Mouse (Mus musculus) embryo, embryonic 11.5 days (tissue): ENCODE results near the gene Mfsd12.

Source experiments
- DNase-seq: peaks from one replicate; pipeline ENCODE4 v3.0.0-alpha.2; 2012; ENCODE audit warnings: low read depth, low spot score

Mfsd12 gene

DNA sequence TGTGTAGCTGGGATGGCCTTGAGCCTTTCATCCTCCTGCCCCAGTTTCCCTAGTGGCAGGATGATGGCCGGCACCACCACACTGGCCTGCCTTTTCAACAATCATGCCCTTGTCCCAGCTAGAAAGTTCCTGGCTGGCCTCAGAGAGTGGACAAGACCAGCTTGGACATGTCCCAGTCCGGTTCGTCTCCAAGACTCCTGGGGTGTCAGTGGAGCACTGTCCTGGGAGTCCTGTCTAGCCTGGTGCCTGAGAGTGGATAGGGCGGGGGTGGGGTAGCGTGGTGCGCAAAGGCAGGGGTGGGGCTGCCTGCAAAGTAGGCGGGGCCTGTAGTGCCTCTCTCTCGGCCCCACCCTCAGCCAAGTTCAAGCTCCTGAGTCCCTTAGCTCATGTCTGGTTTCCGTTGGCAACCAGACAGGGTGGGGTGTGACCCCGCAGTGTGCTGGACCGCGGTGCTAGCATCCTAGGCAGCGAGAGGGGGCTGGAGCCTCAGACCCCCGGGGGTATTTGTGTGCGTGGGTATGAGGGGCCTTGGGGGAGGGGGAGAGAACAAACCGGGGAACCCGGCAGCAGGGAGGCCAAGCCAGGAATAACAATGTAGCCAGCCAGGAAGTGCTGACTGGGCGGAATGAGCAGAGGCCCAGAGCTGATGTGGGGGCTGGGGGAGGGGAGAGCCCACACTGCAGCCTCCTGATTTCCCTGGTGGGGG lies 44.4 kb downstream of the Mfsd12 start:
- peak; percentile 73 for DNase-seq

DNA sequence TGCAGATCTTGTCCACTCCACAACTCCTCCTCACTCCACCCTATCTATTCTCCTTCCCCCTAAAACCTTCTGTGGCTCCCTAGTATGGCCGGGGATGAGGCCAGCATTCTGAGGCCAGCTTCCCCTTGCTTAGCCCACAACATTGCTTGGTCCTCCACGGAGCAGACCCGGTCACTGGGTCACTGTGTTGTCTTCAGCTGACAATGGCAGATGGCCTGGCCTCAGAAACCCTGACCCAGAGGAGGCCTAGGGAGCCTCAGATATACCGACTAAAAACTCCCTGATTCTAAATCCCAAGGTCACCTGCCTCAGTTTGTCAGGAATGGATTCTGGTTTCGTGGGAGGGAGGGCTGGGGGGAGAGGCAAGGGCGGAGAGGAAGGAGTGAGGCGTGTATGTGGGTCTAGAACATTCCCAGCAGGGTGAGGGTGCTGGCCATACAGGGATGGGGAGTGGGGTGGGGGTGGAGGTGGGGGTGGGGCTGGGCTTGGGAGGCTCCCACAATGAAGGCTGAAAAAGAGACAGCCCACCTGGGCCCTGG lies 45.0 kb downstream of the Mfsd12 start:
- no peak for DNase-seq

DNA sequence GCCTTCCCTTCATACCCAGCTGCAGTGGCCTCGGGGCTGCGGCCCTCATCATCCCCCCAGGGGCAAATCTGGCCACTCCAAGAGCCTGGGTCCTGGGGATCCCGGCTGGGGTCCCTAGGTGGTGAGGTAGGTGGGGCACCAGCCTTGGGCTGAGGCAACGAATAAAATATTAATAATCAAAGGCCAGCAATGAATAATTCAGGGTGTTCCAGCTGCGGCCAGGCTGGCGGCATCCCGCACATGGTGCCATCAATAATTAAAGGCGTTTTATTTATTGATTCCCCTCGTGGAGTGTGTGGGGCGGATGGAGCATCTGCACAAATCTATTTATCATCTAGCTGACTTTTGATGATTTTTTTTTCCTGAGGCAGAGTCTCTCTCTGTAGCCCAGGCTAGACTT lies 46.2 kb downstream of the Mfsd12 start:
- no peak for DNase-seq

GRCm38 (mm10) chr10:81404082-81404481 lies 46.8 kb downstream of the Mfsd12 start:
- no peak for DNase-seq

DNA sequence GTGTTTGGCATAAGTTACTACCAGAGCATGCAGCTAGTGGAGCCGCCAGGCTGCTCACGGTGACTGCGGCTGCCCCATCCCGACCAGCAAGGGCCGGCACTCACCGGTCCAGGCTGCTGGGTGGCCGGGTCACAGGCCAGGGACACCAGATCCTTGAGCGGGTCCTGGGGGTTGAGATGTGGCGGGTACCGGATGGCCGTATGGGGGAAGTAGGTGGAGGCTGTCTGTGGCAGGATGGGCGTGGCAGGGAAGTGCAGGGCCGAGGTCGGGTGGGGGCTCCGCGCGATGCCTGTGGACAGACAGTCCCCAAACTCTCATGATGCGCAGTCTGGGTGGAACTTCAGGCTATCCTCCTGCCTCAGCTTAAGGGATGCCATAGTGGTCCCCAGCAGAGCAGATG lies 47.4 kb downstream of the Mfsd12 start:
- DNase-seq, result no peak

DNA sequence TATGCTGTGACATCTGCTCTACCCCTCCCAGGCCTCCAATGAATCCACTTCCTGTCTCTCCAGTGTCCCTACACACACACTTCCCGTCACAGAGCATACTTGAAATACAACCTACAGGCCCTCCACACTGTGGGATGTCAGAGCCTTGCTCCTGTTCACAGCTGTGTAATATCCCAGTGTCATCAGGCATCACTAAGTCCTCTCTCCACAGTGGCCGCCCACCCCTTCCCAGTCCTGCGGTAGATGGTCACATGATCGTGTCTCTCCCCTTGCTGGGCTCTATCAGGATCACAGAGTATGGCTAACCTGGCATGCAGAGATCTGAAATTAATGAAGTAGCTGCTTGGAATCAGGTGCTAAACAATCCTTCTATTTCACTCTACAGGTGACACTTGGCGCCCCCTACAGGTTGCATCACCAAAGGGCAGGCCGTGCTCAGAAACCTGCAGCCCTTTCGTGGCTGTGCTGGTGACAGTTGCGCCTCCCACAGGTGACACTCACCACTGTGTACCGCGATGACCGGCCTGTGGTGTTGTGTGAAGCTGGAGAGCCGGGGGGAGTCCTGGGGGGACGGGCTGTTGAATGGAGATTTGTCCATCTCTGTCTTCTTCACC lies 48.4 kb downstream of the Mfsd12 start:
- DNase-seq, result no peak

- DNase-seq, result no peak
These were observed 49.5 kb downstream of the Mfsd12 start for GRCm38 (mm10) chr10:81406504-81407440.

DNA sequence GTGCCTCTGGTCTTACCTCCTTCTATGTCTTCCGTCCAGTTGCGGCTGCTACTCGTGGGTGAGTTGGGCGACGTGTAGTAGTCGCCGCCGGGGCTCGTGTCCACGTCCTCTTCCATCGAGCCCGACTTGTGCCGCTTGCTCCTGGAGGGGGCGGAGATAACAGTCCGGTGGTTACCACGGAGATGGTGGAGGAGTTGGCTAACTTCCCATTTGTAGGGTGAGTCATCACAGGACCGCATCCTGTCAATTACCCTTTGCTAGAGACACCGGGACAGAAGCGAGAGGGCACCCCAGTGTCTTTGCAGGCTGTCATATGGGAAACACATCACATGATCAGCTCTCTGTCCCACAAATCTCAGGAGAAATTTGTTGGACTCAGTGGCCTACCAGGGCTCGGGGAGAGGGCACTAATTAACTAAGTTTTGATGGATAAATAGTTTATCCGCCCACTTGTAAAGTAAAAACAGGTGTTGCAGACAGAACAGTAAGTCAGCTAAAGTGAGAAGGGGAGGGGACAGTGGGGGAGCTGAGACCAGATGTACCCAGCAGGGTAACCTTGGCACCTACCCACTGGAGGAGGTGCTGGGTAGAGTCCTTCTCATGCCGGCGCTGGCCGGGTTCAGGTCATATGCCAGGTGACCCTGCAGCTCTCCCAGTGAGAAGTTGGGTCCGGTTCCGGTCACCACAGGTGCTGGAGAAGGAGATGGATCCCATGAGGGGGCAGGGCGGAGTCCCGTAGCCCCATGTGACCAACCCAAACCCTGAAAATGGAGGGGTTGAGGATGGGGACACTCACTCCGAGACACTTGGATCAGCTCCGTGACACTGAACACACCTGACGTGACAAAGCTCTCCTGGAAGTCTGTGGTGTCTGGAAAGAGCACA lies 50.5 kb downstream of the Mfsd12 start:
- DNase-seq, result no peak

DNA sequence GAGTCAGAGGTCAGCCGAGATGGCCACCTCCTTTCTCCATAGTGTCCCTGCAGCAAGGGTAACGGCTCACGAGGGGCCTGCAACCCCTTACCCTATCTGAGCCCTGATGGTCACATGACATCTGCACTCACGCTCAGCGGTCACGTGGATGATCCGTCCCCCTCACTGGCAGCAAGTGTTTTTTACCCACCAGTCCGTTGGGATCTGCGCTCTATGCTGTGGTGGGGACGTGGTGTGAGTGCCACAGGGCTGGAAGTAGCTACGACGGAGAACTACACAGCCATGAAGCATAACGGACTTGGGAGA lies 51.1 kb downstream of the Mfsd12 start:
- no peak for DNase-seq

GRCm38 (mm10) chr10:81408871-81409291 lies 51.6 kb downstream of the Mfsd12 start:
- DNase-seq, result no peak

- no peak for DNase-seq
These were observed 52.0 kb downstream of the Mfsd12 start for GRCm38 (mm10) chr10:81409330-81409729.

DNA sequence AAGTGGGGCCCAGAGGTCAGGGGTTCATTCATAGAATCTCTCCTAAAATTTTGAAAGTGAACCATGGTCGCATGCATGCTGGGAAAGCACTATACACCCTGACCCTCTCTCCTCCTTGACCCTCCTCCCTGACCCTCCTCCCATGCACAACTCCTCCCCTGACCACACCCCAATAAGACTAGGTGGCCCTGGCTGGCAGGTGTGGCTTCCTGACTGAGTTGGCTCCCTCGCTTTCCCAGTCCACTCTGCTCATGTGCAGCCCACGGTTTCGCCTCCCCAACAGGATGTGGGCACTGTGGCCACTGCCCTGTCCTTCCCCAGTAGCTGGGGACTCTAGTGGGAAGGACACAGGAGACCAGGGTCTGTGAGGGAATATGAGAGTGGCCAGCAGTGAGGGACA lies 53.1 kb downstream of the Mfsd12 start:
- no peak for DNase-seq

GRCm38 (mm10) chr10:81410981-81411380 lies 53.7 kb downstream of the Mfsd12 start:
- DNase-seq, result no peak

DNA sequence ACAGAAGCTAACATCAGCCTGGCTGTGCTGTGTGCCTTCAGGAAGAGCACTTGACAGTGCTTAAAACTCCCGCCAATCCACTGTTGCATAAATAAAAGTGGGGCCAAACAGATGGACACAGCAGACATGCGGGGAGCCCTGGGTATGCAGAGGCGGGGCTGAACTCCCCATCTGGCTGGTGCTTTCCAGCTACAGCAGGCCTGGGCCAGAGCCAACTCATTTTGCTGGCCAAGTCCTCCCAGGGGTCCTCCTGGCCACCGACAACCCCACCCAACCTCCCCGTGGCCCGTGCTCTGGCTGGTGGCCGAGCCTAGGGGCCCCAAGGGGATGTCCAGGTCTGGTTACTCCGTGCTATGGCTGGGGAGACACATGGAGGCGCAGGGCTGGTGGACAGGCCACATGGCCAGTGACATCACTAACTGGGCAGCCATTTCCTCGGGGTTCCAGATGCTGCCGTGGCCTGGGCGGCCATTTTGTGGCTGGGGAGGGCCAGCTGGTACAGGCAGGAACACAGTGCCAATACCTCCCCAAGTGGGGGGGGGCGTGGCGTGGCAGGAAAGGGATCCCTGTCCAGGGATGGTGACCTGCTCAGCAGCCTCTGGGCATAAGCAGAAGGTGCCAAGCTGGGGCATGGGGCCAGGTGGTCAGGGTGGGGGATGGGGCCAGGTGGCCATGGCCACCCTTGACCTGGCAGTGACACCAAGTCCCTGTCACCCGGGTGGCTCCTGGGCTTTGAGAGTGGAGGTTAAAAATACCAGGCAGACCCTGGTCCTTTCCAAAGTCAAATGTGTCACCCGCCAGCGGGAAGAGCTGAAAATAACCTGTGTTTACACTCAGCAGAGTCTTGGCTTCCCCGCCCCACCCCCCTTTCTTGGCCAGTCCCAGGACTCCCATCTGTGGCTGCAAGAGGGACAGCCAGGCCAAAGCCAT lies 54.4 kb downstream of the Mfsd12 start:
- no peak for DNase-seq

DNA sequence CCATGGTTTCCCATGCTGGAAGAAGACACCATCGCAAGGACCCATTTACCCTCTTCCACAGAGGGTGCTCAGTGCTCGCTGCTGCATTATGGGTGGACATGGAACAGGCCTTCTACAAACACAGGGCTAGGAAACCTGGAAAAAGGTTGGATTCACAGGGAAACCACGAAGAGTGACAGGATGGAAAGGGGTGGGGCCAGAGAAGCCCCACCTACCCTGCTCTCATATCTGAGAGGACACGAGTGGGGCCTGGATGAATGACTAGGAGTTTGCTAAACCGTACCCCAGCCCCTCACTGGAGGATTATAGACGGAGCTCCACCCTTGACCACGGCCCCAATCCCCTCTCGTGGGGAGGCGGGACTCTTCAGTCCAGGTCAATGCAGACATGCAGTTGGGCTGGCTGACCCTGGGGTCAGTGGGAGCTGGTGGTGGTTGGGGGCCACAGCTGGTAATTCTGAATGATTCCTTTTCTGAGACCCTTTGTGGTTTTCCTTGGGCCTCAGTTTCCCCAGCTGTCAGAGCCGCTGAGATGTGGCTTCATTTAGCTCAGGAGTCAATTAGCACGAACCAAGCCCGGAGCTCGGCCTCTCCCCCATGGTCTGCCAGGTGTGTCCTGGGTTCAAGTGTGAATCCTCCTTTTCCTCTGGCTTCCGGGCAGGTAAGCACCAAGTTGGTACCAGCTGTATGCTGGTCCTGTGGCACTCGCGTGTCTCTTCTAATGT lies 55.5 kb downstream of the Mfsd12 start:
- DNase-seq, result no peak

GRCm38 (mm10) chr10:81413310-81414261 lies 56.3 kb downstream of the Mfsd12 start:
- no peak for DNase-seq

DNA sequence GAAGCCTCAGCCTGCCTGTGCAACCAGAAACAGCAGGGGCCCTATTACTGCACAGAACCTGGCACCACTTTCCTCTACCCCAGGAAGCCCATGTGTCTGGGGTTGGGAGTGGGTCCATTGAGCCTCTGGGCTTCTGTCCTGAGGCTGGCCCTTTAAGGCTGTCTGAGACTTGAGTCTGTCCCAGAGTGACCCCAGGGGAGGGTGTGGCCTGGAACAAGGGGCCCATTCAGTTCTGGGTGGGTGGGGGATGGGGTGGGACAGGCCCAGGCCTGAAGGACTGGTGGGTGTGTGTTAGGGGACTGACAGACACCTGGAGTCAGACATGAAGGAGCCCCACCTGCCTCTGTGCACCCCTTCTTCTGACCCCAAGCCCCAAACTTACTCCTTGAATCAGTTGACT lies 57.4 kb downstream of the Mfsd12 start:
- DNase-seq, result no peak

DNA sequence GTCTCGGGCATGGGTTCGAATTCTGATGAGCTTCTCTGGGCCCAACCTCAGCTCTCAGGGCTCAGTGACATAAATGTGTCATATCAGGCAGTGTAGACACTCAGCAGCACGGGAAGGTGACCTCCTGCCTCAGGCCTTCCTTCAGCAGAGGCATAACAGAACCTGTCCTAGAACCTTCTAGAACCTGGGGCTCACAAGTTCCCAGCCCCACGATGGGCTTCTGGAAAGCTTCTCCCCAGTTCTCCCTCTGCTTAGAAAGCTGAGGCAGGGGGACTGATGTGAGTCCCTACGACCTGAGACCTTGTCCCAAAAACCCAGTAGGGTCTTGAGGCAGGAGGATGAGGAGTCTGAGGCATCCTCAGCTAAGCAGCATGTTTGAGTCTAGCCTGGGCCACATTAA lies 57.9 kb downstream of the Mfsd12 start:
- DNase-seq, result no peak
